Mouse (Mus musculus): ENCODE data around the gene Uqcr11. TPM values are rescaled to one million over a fixed set of nuclear protein-coding genes. Genes with fewer than 3 reads are reported as not detected.
A peak's percentile ranks its signal among the peaks of the same experiment; 100 is the strongest.

The Uqcr11 gene
- polyA plus RNA-seq, 1 experiment from 2014 or later = 519 TPM

- 87% methylated on average over 44 of the region's 44 CpGs for WGBS (ENCODE audit: insufficient replicate concordance)
- Histone ChIP-seq H3K9ac (ENCODE audit: low read depth, low read length) (no peak overlapping the region), H3K9me3 (replicated peaks; ENCODE audit: control insufficient read depth, low read length) (no peaks in the 10 kb centered on the region), H3K4me1 (ENCODE audit: control insufficient read depth, low read depth, low read length) (peaks cover 9% of the 10 kb centered on the region), H3K27ac (ENCODE audit: low read length) (no peak overlapping the region), H3K36me3 (ENCODE audit: control insufficient read depth, insufficient read depth) (peaks cover 75% of the 10 kb centered on the region), H3K4me2 (ENCODE audit: low read depth, low read length) (no peak overlapping the region), H3K27me3 (ENCODE audit: control insufficient read depth, insufficient read depth, low read depth, low read length) (no peaks in the 10 kb centered on the region), H3K4me3 (ENCODE audit: low read depth, low read length) (no peak overlapping the region)
- no peak for ATAC-seq (ENCODE audit: low read depth)
Measured at GRCm38 (mm10) chr10:80412656-80413541, 6.3 kb upstream of the Uqcr11 start.

GRCm38 (mm10) chr10:80407924-80408323, 1.3 kb upstream of the Uqcr11 start:
- H3K36me3 ChIP-seq (ENCODE audit: control insufficient read depth, insufficient read depth) = peaks cover 38% of the 10 kb centered on the region
- H3K9ac ChIP-seq (ENCODE audit: low read depth, low read length) = peak overlapping the region; percentile 78
- H3K4me1 ChIP-seq (ENCODE audit: control insufficient read depth, low read depth, low read length) = peaks cover 35% of the 10 kb centered on the region
- peak overlapping the region; percentile 96; the same call in 1 of the 2 replicates for H3K4me2 ChIP-seq (ENCODE audit: low read depth, low read length)
- no peaks in the 10 kb centered on the region for H3K27me3 ChIP-seq (ENCODE audit: control insufficient read depth, insufficient read depth, low read depth, low read length)
- no peak for ATAC-seq (ENCODE audit: low read depth)
- peak overlapping the region; percentile 86 for H3K27ac ChIP-seq (ENCODE audit: low read length)
- H3K9me3 ChIP-seq (replicated peaks; ENCODE audit: control insufficient read depth, low read length) = no peaks in the 10 kb centered on the region
- H3K4me3 ChIP-seq (ENCODE audit: low read depth, low read length) = no peak overlapping the region; the same call in 1 of the 2 replicates
- WGBS (ENCODE audit: insufficient replicate concordance) = 41% methylated on average over 4 of the region's 4 CpGs

- H3K9ac ChIP-seq (ENCODE audit: low read depth, low read length) = peak overlapping the region; percentile 78
- peak overlapping the region; percentile 79 for H3K4me3 ChIP-seq (ENCODE audit: low read depth, low read length)
- peak overlapping the region; percentile 96 for H3K4me2 ChIP-seq (ENCODE audit: low read depth, low read length)
- peaks cover 42% of the 10 kb centered on the region for H3K4me1 ChIP-seq (ENCODE audit: control insufficient read depth, low read depth, low read length)
- no peak for ATAC-seq (ENCODE audit: low read depth)
- peaks cover 32% of the 10 kb centered on the region for H3K36me3 ChIP-seq (ENCODE audit: control insufficient read depth, insufficient read depth)
- H3K27ac ChIP-seq (ENCODE audit: low read length) = no peak overlapping the region
- H3K9me3 ChIP-seq (replicated peaks; ENCODE audit: control insufficient read depth, low read length) = no peaks in the 10 kb centered on the region
- WGBS (ENCODE audit: insufficient replicate concordance) = 41% methylated on average over 10 of the region's 10 CpGs
- no peaks in the 10 kb centered on the region for H3K27me3 ChIP-seq (ENCODE audit: control insufficient read depth, insufficient read depth, low read depth, low read length)
Measured at GRCm38 (mm10) chr10:80405481-80406173, 1.0 kb downstream of the Uqcr11 start.

- 84% methylated on average over 4 of the region's 4 CpGs for WGBS (ENCODE audit: insufficient replicate concordance)
- Histone ChIP-seq H3K4me3 (ENCODE audit: low read depth, low read length) (no peak overlapping the region), H3K9ac (ENCODE audit: low read depth, low read length) (no peak overlapping the region), H3K4me1 (ENCODE audit: control insufficient read depth, low read depth, low read length) (peaks cover 49% of the 10 kb centered on the region), H3K36me3 (ENCODE audit: control insufficient read depth, insufficient read depth) (peaks cover 25% of the 10 kb centered on the region), H3K4me2 (ENCODE audit: low read depth, low read length) (no peak overlapping the region), H3K27me3 (ENCODE audit: control insufficient read depth, insufficient read depth, low read depth, low read length) (no peaks in the 10 kb centered on the region), H3K9me3 (replicated peaks; ENCODE audit: control insufficient read depth, low read length) (no peaks in the 10 kb centered on the region), H3K27ac (ENCODE audit: low read length) (no peak overlapping the region)
- ATAC-seq (ENCODE audit: low read depth) = no peak
Measured at GRCm38 (mm10) chr10:80403044-80403692, 3.5 kb downstream of the Uqcr11 start.

GRCm38 (mm10) chr10:80400704-80401161, 5.9 kb downstream of the Uqcr11 start:
- ATAC-seq (ENCODE audit: low read depth) = no peak
- Histone ChIP-seq H3K4me1 (ENCODE audit: control insufficient read depth, low read depth, low read length) (peaks cover 48% of the 10 kb centered on the region), H3K36me3 (ENCODE audit: control insufficient read depth, insufficient read depth) (peaks cover 25% of the 10 kb centered on the region), H3K4me2 (ENCODE audit: low read depth, low read length) (peak overlapping the region; percentile 91), H3K4me3 (ENCODE audit: low read depth, low read length) (no peak overlapping the region), H3K9ac (ENCODE audit: low read depth, low read length) (peak overlapping the region; percentile 79), H3K9me3 (replicated peaks; ENCODE audit: control insufficient read depth, low read length) (no peaks in the 10 kb centered on the region), H3K27ac (ENCODE audit: low read length) (peak overlapping the region; percentile 87), H3K27me3 (ENCODE audit: control insufficient read depth, insufficient read depth, low read depth, low read length) (no peaks in the 10 kb centered on the region)
- WGBS (ENCODE audit: insufficient replicate concordance) = 54% methylated on average over 4 of the region's 4 CpGs

GRCm38 (mm10) chr10:80399973-80400703, 6.5 kb downstream of the Uqcr11 start:
- 12% methylated on average over 17 of the region's 17 CpGs for WGBS (ENCODE audit: insufficient replicate concordance)
- no peaks in the 10 kb centered on the region for H3K9me3 ChIP-seq (replicated peaks; ENCODE audit: control insufficient read depth, low read length)
- peak overlapping the region; percentile 91 for H3K4me2 ChIP-seq (ENCODE audit: low read depth, low read length)
- H3K9ac ChIP-seq (ENCODE audit: low read depth, low read length) = peak overlapping the region; percentile 79
- peaks cover 28% of the 10 kb centered on the region for H3K36me3 ChIP-seq (ENCODE audit: control insufficient read depth, insufficient read depth)
- peaks cover 42% of the 10 kb centered on the region for H3K4me1 ChIP-seq (ENCODE audit: control insufficient read depth, low read depth, low read length)
- peak overlapping the region; percentile 87 for H3K27ac ChIP-seq (ENCODE audit: low read length)
- H3K27me3 ChIP-seq (ENCODE audit: control insufficient read depth, insufficient read depth, low read depth, low read length) = no peaks in the 10 kb centered on the region
- H3K4me3 ChIP-seq (ENCODE audit: low read depth, low read length) = peak overlapping the region; percentile 75
- no peak for ATAC-seq (ENCODE audit: low read depth)

- Histone ChIP-seq H3K27me3 (ENCODE audit: control insufficient read depth, insufficient read depth, low read depth, low read length) (no peaks in the 10 kb centered on the region), H3K9ac (ENCODE audit: low read depth, low read length) (peak within 1 kb of the TSS; percentile 97), H3K36me3 (ENCODE audit: control insufficient read depth, insufficient read depth) (peaks cover 34% of the 10 kb centered on the region), H3K4me3 (ENCODE audit: low read depth, low read length) (peak within 1 kb of the TSS; percentile 96), H3K4me1 (ENCODE audit: control insufficient read depth, low read depth, low read length) (peaks cover 36% of the 10 kb centered on the region), H3K9me3 (replicated peaks; ENCODE audit: control insufficient read depth, low read length) (no peaks in the 10 kb centered on the region), H3K27ac (ENCODE audit: low read length) (peak within 1 kb of the TSS; percentile 99), H3K4me2 (ENCODE audit: low read depth, low read length) (peak within 1 kb of the TSS; percentile 98)
- ATAC-seq (ENCODE audit: low read depth) = peak; percentile 91
- WGBS (ENCODE audit: insufficient replicate concordance) = under 1% methylated on average over 57 of the region's 82 CpGs
Measured at GRCm38 (mm10) chr10:80399191-80399972, 7.2 kb downstream of the Uqcr11 start, which contains the start of gene Mbd3. Gene Mbd3, minus strand, starts transcription at chr10:80399550.
